Mouse (Mus musculus): ENCODE measurements at regions not wholly inside any gene's neighbourhood (a gene's known extent, or its start where the extent isn't known, plus 50 kb on each side); places are given as distances from the start of the nearest gene placed in this dataset.
A peak's percentile ranks its signal among the peaks of the same experiment; 100 is the strongest.

DNA sequence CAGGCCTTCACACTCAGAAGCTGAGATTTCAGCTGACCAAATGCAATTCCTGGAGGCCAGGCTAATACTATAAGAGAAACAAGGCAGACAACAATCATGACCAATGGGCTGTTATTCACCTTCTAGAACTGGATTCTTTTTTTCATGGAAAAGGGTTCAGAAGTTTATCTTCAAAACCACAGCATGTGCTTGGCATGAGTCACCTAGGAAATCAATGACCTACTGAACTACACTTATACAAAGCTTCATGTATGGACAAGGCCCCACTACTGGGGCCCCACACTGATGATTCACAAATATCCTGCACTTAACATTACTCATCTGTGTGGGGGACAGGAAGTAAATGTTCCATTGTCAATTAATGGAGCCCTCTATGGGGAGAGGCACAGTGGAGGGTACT, 157.4 kb downstream of the Pah start:
- no peak overlapping the region for H3K27ac ChIP-seq (ENCODE audit: insufficient read depth, low read depth, low read length)
- H3K4me3 ChIP-seq (ENCODE audit: insufficient read depth, low read length), result no peak overlapping the region
- no peak for TF ChIP-seq CTCF (IDR thresholded peaks at IDR 0.05; ENCODE audit: low read depth, low read length)
- no peak for TF ChIP-seq POLR2A (IDR thresholded peaks at IDR 0.05; ENCODE audit: borderline replicate concordance, low read depth, low read length)
- H3K4me1 ChIP-seq (ENCODE audit: control insufficient read depth, insufficient read depth, low read length), result peaks cover 28% of the 10 kb centered on the region

DNA sequence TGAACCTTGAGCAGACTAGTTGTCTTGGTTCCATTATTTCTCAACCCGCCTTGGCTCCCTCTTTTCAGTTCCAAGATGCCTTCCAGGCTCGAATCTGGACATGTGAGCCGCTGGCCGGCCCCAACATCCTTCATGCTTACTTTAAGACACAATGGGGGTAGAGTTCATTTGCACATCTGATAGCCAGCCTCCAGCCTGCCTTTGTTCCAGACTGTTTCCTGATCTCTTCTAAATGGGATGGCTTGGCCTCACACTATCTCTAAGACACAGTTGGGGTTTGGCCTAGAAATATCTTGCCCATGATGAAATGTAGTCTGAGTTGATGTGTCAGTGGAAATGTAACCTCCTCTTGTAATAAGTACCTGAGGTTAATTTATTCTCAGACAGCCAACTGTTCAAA, 164.7 kb downstream of the Pah start:
- no peak for TF ChIP-seq CTCF (IDR thresholded peaks at IDR 0.05; ENCODE audit: low read depth, low read length)
- TF ChIP-seq POLR2A (IDR thresholded peaks at IDR 0.05; ENCODE audit: borderline replicate concordance, low read depth, low read length), result no peak
- Histone ChIP-seq H3K4me1 (ENCODE audit: control insufficient read depth, insufficient read depth, low read length) (peaks cover 22% of the 10 kb centered on the region), H3K4me3 (ENCODE audit: insufficient read depth, low read length) (no peak overlapping the region), H3K27ac (ENCODE audit: insufficient read depth, low read depth, low read length) (no peak overlapping the region)

- peaks cover 26% of the 10 kb centered on the region for H3K4me1 ChIP-seq (ENCODE audit: control insufficient read depth, insufficient read depth, low read length)
- TF ChIP-seq POLR2A (IDR thresholded peaks at IDR 0.05; ENCODE audit: borderline replicate concordance, low read depth, low read length), result no peak
- no peak overlapping the region for H3K27ac ChIP-seq (ENCODE audit: insufficient read depth, low read depth, low read length)
Measured at GRCm38 (mm10) chr10:87686785-87687184, 165.2 kb downstream of the Pah start.

GRCm38 (mm10) chr10:87687844-87688243, 166.2 kb downstream of the Pah start:
- peak overlapping the region; percentile 63 for H3K27ac ChIP-seq (ENCODE audit: insufficient read depth, low read depth, low read length)
- H3K4me1 ChIP-seq (ENCODE audit: control insufficient read depth, insufficient read depth, low read length), result peaks cover 26% of the 10 kb centered on the region
- TF ChIP-seq CTCF (IDR thresholded peaks at IDR 0.05; ENCODE audit: low read depth, low read length) (no peak), POLR2A (IDR thresholded peaks at IDR 0.05; ENCODE audit: borderline replicate concordance, low read depth, low read length) (no peak)
- H3K4me3 ChIP-seq (ENCODE audit: insufficient read depth, low read length), result no peak overlapping the region

More at GRCm38 (mm10) chr10:87686785-87687184, 165.2 kb downstream of the Pah start:
- no peak overlapping the region for H3K4me3 ChIP-seq (ENCODE audit: insufficient read depth, low read length)

- Histone ChIP-seq H3K27ac (ENCODE audit: insufficient read depth, low read depth, low read length) (no peak overlapping the region), H3K4me1 (ENCODE audit: control insufficient read depth, insufficient read depth, low read length) (peaks cover 40% of the 10 kb centered on the region), H3K4me3 (ENCODE audit: insufficient read depth, low read length) (no peak overlapping the region)
- TF ChIP-seq POLR2A (IDR thresholded peaks at IDR 0.05; ENCODE audit: borderline replicate concordance, low read depth, low read length), result no peak
- peak; percentile 88 for TF ChIP-seq CTCF (IDR thresholded peaks at IDR 0.05; ENCODE audit: low read depth, low read length)
Measured at GRCm38 (mm10) chr10:87690831-87691230, 167.2 kb upstream of the Igf1 start.

GRCm38 (mm10) chr10:87696485-87696884, 161.6 kb upstream of the Igf1 start:
- Histone ChIP-seq H3K27ac (ENCODE audit: insufficient read depth, low read depth, low read length) (peak overlapping the region; percentile 90), H3K4me3 (ENCODE audit: insufficient read depth, low read length) (no peak overlapping the region; the same call in 1 of the 2 replicates), H3K4me1 (ENCODE audit: control insufficient read depth, insufficient read depth, low read length) (peaks cover 31% of the 10 kb centered on the region)
- TF ChIP-seq CTCF (IDR thresholded peaks at IDR 0.05; ENCODE audit: low read depth, low read length) (no peak), POLR2A (IDR thresholded peaks at IDR 0.05; ENCODE audit: borderline replicate concordance, low read depth, low read length) (no peak)

DNA sequence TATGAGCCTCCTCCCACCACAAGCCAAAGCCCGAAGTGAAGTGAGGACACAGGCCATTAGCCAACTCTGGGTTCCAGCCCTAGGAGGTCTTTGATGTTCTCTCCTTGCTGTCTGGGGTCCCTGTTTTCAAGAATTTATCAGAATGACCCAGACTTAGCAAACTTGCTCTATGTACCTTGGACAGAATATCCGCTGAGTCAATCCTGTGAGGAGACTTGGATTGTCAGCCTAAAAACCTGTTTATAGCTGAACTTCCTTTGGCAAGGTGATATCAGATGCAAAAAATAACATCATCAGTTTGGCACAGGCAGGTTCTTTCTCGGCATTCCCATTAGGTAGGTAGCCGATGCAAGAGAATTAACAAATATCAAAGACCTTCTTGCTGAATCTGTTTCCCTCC, 146.9 kb upstream of the Igf1 start:
- no peak for TF ChIP-seq CTCF (IDR thresholded peaks at IDR 0.05; ENCODE audit: low read depth, low read length)
- TF ChIP-seq POLR2A (IDR thresholded peaks at IDR 0.05; ENCODE audit: borderline replicate concordance, low read depth, low read length), result no peak
- H3K27ac ChIP-seq (ENCODE audit: insufficient read depth, low read depth, low read length), result no peak overlapping the region
- peaks cover 15% of the 10 kb centered on the region for H3K4me1 ChIP-seq (ENCODE audit: control insufficient read depth, insufficient read depth, low read length)

DNA sequence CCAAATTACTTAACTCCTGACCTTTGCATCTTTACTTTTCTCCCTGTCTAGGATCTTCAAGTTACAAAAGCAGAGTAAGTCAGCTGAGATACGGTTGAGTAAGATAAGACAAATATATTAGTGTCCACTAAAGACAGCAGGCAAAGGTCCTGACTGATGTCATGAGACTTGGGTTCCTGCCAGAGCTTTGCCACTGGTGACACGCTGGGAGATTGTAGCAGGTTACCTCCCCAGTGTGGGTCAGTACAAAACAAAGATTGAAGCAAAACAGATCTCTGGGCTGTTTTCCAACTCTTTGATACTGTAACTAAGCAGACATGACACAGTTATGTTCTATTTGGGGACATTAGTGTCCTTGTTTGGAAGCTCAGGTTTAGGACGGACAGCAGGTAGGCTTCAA, 146.3 kb upstream of the Igf1 start:
- H3K4me1 ChIP-seq (ENCODE audit: control insufficient read depth, insufficient read depth, low read length), result peaks cover 16% of the 10 kb centered on the region
- H3K4me3 ChIP-seq (ENCODE audit: insufficient read depth, low read length), result no peak overlapping the region
- TF ChIP-seq POLR2A (IDR thresholded peaks at IDR 0.05; ENCODE audit: borderline replicate concordance, low read depth, low read length) (no peak), CTCF (IDR thresholded peaks at IDR 0.05; ENCODE audit: low read depth, low read length) (no peak)
- H3K27ac ChIP-seq (ENCODE audit: insufficient read depth, low read depth, low read length), result no peak overlapping the region

More for the DNA sequence above, 146.9 kb upstream of the Igf1 start:
- no peak overlapping the region for H3K4me3 ChIP-seq (ENCODE audit: insufficient read depth, low read length)

- no peak overlapping the region for H3K27ac ChIP-seq (ENCODE audit: insufficient read depth, low read depth, low read length)
- no peak for TF ChIP-seq CTCF (IDR thresholded peaks at IDR 0.05; ENCODE audit: low read depth, low read length)
- TF ChIP-seq POLR2A (IDR thresholded peaks at IDR 0.05; ENCODE audit: borderline replicate concordance, low read depth, low read length), result no peak
- no peak overlapping the region for H3K4me3 ChIP-seq (ENCODE audit: insufficient read depth, low read length)
- H3K4me1 ChIP-seq (ENCODE audit: control insufficient read depth, insufficient read depth, low read length), result peaks cover 29% of the 10 kb centered on the region
Measured at GRCm38 (mm10) chr10:87715874-87716600, 142.0 kb upstream of the Igf1 start.

DNA sequence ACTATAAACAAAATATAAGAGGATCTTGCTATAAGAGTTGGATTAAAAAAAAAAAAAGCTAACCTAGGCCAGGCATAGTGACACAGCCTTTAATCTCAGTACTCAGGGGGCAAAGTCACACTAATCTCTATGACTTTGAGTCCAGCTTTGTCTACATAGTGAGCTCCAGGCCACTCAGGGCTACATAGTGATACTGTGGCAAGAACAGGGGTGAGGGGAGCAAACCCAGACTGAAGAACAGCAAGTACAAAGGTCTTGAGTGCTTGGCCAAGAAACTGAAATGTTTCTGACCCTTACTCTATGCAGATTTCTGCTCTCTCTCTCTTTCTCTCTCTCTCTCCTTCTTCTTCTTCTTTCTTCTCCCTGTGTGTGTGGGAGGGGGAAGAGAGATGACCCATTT, 140.9 kb upstream of the Igf1 start:
- H3K4me1 ChIP-seq (ENCODE audit: control insufficient read depth, insufficient read depth, low read length), result peaks cover 26% of the 10 kb centered on the region
- no peak overlapping the region for H3K27ac ChIP-seq (ENCODE audit: insufficient read depth, low read depth, low read length)
- no peak for TF ChIP-seq POLR2A (IDR thresholded peaks at IDR 0.05; ENCODE audit: borderline replicate concordance, low read depth, low read length)
- TF ChIP-seq CTCF (IDR thresholded peaks at IDR 0.05; ENCODE audit: low read depth, low read length), result no peak
- H3K4me3 ChIP-seq (ENCODE audit: insufficient read depth, low read length), result no peak overlapping the region
